Mouse (Mus musculus) layer of hippocampus, postnatal 36 days (tissue): Measurements from ENCODE around the gene Uhrf1. TPM values are rescaled to one million over a fixed set of nuclear protein-coding genes. Genes with fewer than 3 reads are reported as not detected.
"Not testable (repeated sequence)": the region's sequence is repeated elsewhere in the genome, so short reads cannot be mapped to it uniquely, and the experiment has no call there.

Experiments used
- DNase-seq, 2 experiments: peaks; one replicate each; pipeline ENCODE4 v3.0.0; 2022
- total RNA-seq, 2 experiments: library from RNA; stranded (reverse); gene quantifications; 2 replicates each; pipeline ENCODE4 v1.2.3; 2021

Gene Uhrf1
- 1 to 10 TPM; 1.2 to 1.3 TPM for total RNA-seq

DNA sequence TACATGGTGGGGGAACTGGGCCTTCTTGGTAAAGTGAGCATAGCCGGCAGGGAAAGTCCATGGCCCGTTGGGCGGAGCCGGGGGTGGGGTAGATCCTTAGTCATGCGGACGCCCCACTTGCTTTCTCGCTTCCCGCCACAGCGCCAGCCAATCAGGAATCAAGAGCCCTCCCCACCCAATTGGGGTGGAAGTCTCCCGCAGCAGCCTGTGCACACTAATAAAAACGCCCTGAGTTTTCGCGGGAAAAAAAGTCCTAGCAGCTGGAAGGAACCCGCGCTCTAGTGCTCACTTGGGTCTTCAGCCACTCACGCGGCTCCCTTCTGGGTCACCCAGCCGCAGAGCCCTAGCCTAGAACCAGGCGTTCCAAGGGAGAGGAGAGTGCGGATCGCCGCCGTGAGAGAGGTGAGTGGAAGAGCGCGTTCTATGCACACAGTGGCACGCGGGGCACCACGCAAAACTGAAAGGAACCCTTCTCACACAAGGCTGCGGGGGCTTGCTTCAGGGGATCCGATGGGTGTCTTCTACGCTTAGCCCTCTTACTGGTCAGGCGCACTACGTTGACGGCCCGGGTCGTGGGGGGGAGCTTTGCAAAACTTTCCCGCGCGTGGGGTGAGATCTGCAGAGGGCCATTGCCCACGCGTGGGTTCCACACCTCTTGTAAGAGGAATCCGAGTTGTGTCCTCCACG lies at the start of gene Uhrf1:
Uhrf1 (plus strand) TSS at position 162 of the 687 bp plus-strand sequence.
- no peak for DNase-seq

DNA sequence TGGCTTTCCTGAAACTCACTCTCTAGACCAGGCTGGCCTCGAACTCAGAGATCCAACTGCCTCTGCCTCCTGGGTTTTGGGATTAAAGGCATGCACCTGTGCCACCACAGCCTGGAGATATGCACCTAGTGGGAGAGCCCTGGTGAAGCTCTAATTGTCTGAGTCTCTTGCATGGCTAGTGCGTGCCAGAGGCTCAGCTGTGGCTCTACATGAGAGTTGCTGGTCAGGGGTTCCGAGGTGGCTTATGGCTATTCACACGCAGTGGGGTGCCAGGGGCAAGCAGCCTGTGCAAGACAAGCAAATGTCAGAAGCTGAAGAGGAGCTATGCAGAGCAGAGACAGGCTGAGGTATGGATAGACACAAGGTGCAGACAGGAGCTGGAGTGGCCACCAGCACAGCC lies 48.4 kb upstream of the Uhrf1 start:
- DNase-seq, result no peak

DNA sequence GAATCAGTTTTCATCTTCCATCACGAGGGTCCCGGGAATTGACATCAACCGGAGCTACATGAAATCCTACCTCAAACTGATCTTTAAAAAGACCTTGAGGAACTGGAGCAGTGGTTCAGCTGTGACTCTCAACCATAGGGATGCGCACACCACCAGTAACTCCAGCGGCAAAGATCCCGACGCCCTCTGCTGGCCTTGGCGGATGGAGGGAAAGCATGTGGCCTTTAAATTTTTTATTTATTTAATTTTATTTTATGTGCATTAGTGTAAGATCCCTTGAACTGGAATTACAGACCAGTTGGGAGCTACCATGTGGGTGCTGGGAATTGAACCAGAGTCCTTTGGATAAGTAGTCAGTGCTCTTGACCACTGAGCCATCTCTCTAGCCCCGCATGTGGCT lies 47.7 kb upstream of the Uhrf1 start:
- DNase-seq, result peak; percentile 47 to 66

DNA sequence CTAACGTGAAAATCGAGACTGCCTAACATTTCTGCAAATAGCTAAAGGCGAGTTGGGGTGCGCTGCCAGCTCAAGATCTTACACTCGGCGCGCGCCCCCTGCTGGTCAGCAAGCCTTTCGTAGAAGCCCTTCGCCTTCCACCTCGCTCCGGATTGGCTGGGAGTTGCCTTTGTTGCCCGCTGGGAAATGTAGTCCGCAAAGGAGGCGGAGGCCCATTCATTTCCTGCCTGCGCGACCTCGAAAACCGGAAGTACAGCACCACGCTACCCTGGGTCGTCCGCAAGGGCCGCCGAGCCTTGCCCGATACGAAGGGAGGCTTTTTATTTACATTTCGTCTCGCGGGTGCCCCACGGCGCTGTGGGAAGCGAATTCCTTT lies 47.3 kb upstream of the Uhrf1 start:
- DNase-seq, result peak; percentile 97 to 98

DNA sequence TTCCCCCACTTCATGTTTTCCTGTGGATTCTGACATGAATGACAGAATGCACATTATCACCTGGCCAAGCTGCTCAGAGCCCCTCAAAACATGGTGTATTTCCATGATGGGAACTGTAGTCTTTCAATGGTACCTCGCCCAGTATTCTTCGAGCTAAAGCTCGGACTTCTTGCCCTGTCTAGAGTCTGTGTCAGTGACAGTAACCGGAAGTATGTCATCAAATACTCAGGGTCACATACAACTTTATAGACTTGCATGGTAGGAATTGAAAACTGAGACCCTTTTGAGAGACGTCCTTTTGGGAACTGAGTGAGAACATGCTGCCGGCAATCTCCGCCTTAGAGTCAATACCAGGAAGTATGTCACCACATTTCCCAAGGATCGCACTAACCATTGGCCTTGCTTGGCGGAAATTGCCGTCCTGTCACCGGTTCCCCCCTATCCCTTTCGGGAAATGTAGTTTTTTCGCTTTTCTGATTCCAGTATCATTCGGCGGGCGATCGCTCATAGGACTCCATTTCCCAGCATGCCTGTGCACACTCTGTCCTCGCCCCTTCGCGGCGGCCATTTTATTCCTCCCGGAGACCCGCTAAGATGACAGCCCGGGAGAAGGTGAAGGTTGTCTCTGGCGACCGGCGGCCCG lies 46.8 kb upstream of the Uhrf1 start, which contains the start of gene Fem1a:
Fem1a (plus strand) TSS at position 572 of the 643 bp plus-strand sequence.
- DNase-seq, result peak; percentile 94

DNA sequence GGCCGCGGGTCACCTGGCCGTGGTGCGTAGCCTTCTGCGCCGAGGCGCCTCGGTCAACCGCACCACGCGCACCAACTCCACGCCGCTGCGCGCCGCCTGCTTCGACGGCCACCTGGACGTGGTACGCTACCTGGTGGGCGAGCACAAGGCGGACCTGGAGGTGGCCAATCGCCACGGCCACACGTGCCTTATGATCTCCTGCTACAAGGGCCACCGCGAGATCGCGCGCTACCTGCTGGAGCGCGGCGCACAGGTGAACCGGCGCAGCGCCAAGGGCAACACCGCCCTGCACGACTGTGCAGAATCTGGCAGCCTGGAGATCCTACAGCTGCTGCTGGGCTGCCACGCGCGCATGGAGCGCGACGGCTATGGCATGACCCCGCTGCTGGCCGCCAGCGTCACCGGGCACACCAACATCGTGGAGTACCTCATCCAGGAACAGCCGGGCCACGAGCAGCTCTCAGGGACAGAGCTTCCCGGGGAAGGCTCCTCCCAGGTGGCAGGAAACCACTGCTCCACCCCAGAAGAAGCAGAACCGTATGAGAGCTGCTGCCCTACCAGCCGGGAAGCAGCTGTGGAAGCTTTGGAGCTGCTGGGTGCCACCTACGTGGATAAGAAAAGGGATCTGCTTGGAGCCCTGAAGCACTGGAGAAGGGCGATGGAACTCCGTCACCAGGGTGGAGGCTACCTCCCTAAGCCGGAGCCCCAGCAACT lies 45.8 kb upstream of the Uhrf1 start:
- DNase-seq, result peak in 1 of 2 experiments; percentile 52

DNA sequence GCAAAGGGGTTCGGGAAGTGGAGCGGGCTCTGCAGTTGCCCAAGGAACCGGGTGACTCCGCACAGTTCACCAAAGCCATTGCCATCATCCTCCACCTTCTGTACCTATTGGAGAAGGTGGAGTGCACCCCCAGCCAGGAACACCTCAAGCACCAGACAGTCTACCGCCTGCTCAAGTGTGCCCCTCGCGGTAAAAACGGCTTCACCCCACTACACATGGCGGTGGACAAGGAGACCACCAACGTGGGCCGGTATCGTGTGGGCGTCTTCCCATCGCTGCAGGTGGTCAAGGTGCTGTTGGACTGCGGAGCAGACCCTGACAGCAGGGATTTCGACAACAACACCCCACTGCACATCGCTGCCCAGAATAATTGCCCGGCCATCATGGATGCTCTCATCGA lies 44.9 kb upstream of the Uhrf1 start:
- DNase-seq, result not testable (repeated sequence)

DNA sequence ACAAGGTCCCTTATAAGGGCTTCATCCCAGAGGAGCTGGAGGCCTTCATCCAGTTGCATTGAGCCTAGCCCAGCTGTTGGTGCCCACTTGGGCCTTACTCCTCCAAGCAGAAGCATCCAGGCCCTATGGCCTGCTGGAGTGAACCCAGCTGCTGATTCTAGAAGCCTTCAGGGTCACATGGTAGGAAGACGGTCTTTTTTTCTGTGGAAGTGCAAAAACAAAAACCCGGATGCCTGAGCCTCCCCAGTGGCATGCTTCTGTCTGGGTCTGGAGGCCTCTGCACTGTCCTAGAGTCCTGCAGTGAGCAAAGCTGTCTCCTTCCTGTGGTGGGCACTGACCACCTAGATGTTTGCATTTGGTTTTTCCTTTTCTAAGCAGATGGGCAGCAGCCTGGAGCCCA lies 44.3 kb upstream of the Uhrf1 start:
- DNase-seq, result not testable (repeated sequence)

DNA sequence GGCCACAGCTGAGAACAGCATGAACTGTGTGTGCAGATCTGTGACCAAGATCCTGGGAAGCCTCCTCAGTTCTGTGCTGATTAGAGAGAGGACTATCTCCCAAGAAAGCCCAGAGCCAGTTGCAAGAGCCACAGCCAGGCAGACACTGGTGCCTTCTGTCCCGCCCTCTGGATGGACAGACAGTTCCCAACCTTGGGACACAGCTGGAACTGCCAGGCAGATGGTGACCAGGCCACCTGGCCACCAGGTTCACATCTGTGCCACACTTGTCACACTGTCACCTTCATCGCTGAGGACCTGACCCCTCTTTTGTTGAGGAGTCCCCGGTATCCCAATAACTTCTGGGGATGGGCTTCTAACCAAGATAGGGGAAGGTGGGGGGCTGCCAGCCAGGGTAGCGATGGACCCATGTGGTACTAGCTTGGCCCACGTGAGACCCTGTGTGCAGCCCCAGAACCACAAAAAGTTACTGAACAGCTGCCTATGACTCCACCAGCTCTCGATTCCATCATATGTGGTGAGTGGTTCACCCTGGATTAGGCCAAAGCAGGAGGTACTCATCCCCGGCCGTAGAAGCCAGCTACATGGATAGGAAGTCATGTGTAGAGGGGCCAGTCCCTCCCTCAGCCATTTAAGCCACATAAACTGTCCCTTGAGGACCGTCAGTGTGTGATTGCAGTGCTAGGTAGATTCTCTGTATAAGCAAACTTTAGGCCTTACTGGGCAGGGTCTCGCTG lies 43.7 kb upstream of the Uhrf1 start:
- DNase-seq, result no peak

DNA sequence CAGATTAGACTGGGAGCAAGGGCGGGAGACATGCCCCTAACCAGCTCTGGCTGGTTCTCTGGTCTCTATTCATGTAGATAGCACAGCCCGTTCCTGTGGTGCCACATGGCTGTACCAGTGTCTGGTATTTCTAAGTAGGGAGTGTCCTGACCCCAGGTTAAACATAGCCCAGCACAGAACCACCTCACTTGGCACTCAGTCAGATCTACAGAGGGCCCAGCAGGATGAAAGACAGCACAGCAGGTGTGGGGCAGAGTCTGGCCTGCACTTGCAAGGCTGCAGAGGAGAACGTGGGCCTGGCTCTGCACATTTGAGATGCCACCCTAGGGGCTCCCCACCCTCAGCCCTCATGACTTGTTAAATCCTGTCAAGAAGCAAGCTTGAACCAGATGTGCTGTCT lies 42.0 kb upstream of the Uhrf1 start:
- DNase-seq, result no peak

DNA sequence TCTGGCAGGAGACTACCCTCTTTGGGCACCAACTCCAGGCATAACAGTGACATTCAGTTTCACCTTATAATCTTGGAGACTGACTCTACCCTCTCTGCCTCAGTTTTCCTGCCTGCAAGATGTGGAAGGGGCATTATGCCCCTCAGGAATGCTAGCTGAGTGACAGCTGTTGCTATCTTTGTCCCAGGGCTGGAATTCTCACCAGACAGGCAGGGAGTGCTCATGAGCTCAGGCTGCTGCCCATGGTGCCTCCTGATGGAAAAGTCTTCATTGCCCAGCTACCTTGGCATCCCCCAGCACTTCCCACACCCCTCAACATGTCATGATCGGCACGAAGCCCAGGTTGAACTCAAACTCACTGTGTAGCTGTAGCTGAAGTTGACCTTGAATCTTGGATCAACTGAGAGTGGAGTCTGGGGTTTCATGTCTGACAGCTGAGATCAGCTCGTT lies 40.5 kb upstream of the Uhrf1 start:
- DNase-seq, result no peak

DNA sequence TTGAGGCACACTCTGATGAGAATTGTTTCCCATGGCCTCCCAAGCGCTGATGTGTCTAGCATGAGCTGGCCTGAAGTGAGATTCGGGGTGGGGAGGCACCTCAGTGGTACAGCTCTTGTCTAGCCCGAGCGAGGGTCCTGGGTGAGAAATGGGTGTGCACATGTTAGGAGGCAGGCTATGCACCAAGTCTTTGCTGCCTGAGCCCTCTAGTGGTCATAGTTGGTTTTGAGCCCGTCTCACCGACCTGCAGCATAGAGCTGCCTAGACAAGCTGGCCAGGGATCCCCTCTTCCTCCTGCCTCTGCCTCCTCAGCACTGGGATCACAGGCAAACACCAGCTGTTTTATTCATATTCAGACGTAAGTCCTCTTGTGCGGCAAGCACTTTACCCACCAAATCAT lies 39.1 kb upstream of the Uhrf1 start:
- peak; percentile 68 to 75 for DNase-seq

DNA sequence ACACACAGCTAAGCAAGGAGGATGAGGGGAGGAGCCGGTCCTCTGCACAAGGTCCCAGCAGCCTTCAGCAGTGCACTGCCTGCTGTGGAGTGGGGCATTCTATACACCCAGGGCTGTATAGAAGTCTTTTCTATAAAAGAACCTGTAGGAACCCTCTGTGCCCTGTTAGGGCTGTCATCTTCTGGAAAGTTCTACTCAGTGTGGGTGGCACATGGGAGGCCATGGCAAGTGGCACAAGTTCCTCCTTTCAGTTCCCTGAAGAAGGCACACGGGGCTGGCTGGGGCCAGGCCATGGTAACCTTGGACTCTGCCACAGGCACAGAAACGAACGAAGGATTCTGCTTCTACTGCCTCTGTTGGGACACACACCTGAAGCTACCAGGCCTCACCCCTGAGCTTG lies 38.1 kb upstream of the Uhrf1 start:
- DNase-seq, result no peak

DNA sequence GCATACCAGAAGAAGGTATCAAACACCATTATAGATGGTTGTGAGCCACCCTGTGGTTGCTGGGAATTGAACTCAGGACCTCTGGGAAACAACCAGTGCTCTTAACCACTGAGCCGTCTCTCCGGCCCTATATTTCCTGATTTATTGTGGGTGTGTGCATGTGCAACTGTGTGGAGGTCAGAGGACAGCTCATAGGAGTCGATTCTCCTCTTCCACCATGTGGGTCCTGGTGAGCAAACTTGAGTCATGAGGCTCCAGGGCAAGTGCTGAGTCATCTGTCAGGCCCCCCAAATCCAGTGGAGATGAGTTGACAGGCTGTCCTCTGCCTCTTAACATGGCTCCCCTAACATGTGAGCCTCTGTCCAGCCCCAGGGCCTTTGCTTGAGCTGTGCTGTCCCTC lies 37.3 kb upstream of the Uhrf1 start:
- no peak for DNase-seq

DNA sequence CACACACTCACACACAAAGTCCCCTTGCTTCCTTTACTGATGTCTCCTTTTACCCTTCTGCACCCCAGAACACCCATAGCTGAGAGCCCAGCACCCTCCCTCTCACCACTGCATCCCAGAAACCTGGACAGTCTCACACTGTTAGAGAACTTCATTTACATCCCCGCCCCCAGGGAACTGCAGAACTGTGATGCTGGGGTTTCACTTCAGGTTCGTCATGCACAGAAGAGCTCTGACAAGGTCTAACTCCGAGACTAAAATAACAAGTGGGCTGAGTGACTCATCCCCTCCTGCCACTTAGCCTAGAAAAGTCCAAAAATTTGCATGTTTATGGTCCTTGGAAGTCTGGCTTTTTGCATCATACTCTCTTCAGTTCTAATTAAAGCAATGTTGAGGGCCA lies 36.9 kb upstream of the Uhrf1 start:
- DNase-seq, result peak in 1 of 2 experiments; percentile 48

DNA sequence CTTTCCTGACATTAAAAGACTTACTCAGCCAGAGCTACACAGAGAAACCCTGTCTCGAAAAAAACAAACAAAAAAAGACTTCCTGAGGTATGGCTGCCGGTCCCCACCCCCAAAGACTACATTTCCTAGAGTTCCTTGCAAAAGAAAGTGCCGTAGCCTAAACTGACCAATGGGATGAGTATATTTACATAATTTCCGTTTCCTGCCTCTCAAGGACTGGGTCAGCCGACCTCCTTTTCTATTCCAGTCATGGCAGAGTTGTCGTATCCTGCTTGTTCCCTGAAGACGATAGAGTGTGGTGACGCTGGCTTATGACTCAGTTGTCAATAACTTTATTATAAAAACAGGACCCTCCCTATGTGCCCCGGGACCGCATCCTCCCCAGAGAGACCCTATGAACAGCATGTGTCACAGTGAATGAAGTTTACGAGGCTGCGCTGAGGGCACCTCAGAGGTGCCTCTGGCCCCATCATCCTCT lies 33.9 kb upstream of the Uhrf1 start:
- DNase-seq, result peak in 1 of 2 experiments; percentile 50

DNA sequence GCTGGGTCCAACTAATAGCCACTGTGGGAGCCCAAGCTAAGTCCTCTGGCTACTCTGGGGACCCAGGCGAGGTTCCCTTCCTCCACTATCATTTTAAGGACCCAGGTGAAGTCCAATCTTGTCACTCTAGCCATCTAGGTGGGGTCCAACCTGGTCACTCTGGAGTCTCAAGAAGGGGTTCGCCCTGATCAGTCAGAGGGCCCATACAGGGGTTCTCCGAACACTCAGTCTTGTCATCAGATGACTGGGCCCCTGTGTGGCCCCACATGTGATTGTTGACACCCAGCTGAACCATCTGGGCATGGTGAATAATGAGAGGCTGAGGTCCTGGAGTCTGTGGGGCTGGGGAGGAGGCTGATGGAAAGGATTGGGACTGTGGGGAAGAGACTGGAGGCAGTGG lies 33.4 kb upstream of the Uhrf1 start:
- no peak for DNase-seq

DNA sequence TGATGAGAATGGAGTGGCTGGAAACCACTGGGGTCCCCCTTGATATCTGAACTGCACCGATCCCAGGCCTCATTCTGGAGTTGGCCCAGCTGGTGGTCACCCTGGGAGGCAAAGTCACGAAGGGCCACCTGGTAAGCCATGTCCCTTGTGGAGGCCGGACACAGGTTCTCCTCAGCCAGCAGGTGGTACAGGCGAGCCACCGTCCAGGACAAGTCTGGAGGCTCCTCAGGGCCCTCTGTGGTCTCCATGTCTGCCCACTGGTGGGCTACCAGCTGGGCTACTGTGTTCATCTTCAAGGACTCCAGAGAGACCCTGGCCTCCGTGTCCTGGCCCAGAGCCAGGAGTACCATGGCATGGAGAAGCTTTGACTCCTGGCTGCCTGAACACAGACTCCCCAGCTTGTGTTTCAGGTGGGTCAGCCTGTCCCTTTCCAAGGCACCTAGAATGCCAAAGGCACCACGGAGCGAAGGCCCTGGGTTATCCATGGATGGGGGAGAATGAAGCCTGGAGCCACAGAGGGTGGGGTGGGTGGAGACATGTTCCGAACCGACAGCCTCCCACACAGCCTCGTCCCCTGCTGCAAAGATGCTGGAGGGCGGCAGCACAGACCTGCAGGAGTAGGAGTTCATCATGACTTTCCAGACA lies 31.4 kb upstream of the Uhrf1 start:
- DNase-seq, result no peak

DNA sequence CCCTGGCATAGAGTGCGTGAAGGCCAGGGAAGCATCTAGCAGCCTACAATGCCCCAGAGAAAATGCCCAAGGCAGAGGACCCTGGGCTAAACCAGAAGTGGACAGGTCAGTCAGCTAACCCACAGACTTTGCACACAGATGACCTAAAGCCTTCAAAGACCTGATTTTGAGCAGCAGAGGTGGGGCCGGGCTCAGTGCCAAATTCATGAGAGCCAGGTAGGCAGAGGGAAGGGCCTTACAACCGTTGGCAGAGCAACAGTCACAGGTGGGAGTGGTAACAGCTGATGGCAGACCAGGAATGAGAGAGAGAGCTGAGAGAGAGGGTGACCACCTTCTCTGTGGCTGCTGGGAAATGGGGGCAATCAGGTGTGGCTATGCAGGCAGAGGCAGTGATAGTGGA lies 30.5 kb upstream of the Uhrf1 start:
- no peak for DNase-seq

DNA sequence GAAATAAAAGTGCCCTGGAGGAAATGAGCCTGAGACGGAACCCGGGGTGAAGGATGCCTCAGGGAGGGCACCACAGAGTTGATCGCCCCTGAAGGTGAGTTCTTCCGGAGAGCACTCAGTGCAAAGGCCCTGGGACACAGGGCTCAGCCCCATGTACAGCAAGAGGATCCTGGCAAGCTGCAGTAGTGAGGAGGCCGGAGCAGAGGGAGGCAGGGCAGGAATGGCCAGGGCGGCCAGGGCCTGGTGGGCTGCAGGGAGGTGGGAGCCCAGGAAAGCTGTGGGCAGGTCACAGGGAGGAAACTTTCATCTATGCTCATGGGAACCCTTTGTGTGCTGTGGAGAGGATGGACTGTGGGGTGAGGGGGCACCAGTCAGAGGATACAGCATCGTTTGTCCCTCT lies 29.6 kb upstream of the Uhrf1 start:
- DNase-seq, result no peak

DNA sequence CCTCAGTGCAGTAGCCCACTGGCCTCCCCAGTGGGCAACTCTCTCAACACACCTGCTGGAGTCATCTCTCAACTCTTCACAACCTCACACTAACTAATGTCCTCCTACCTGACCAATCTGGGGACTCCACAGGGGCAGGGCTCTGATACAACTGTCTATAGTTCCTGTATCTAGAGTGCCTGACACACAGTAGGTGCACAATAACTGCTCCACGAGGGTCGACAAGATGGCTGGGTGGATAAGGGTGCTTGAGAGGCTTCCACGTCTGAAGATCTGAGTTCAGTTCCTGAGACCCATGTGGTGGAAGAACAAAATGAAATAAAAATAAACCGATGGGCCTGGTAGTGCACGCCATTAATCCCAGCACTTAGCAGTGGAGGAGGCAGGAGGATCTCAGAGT lies 29.1 kb upstream of the Uhrf1 start:
- DNase-seq, result no peak

DNA sequence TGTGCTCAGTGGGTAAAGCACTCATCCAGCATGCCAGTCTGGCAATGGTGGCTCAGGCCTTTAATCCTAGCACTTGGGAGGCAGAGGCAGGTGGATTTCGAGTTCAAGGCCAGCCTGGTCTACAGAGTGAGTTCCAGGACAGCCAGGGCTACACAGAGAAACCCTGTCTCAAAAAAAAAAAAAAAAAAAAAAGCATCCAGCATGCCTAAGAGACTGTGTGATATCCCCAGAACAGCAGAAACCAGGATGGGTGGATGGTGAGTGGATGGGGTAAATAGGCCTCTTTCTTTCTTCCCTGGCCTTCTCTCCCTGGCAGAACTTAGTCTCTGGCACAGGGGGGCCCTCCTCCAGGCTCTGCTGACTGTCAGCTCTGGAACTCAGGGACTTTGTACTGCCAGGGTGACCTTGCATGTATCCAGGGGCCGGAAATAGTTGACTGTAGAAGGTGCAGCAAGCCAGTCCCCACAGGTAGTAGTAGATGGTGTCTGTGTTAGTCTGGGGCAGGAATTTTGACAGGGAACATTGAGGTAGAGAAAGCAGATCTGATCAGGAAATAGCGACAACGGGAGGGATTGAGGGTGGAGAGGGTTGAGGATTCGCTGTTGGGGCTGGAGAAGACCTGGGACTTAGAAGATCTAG lies 27.2 kb upstream of the Uhrf1 start:
- no peak for DNase-seq
